Mouse (Mus musculus) lung, postnatal 25 days (tissue): ENCODE data around the gene Jak2.

ENCODE experiments used
- DNase-seq: peaks from one replicate; pipeline ENCODE4 v3.0.0; 2022; ENCODE audit warnings: low spot score

The Jak2 gene

GRCm38 (mm10) chr19:29361468-29362130, 110.0 kb downstream of the Jak2 start:
- peak; percentile 95 for DNase-seq

- DNase-seq: no peak
Observed at GRCm38 (mm10) chr19:29362173-29362930, 110.7 kb downstream of the Jak2 start.
